Mouse (Mus musculus) macrophage (primary cell): ENCODE data around the gene Cmtm8. TPM values are rescaled to one million over a fixed set of nuclear protein-coding genes. Genes with fewer than 3 reads are reported as not detected.
A peak's percentile ranks its signal among the peaks of the same experiment; 100 is the strongest.

ENCODE experiments used
- H3K27ac ChIP-seq: fragments of 350-480 bp; formaldehyde crosslinking; 2 replicates; pipeline ENCODE4 v1.9.0; 2021
- H3K36me3 ChIP-seq: fragments of 350-480 bp; formaldehyde crosslinking; 2 replicates; pipeline ENCODE4 v1.9.0; 2021; ENCODE audit errors: inconsistent target
- H3K4me3 ChIP-seq: fragments of 350-480 bp; formaldehyde crosslinking; 2 replicates; pipeline ENCODE4 v1.9.0; 2021; ENCODE audit errors: inconsistent target
- H3K79me2 ChIP-seq: fragments of 350-480 bp; formaldehyde crosslinking; 2 replicates; pipeline ENCODE4 v1.9.0; 2021; ENCODE audit errors: inconsistent target
- WGBS: methylation state at CpG from one replicate; pipeline ENCODE4 v1.1.7; 2026; ENCODE audit warnings: inconsistent platforms; ENCODE audit not compliant: missing documents; 5-methylcytosine and 5-hydroxymethylcytosine counted together
- polyA plus RNA-seq: library from polyadenylated mRNA; stranded (reverse); fragments of 250-400 nt; gene quantifications from 3 replicates; pipeline ENCODE4 v1.2.4, GENCODE M21; 2018; ENCODE audit warnings: inconsistent platforms

The Cmtm8 gene
- polyA plus RNA-seq, 1 experiment from 2014 or later: 0.99 TPM

DNA sequence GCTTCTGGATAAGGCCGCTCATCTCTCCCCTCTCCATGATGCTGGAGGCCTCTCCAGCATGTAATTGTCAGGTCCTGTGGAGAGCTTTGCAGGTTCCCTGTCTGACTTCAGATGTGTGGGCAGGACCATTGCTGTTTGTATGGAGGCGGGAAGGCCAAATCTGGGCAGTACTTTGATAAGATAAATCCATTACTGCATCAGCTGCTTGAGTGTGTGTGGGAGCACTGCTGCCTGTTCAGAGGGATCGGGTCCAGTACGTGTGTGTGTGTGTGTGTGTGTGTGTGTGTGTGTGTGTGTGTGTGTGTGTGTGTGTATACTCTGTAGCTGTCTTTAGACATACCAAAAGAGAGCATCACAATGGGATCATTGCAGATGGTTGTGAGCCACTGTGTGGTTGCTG lies 98.8 kb downstream of the Cmtm8 start:
- Histone ChIP-seq H3K27ac (peak overlapping the region; percentile 83), H3K79me2 (peaks cover 66% of the 10 kb centered on the region), H3K36me3 (peaks cover 19% of the 10 kb centered on the region; the same call in 1 of the 2 replicates), H3K4me3 (no peak overlapping the region)
- 87% methylated on average over 4 of the region's 4 CpGs for WGBS

DNA sequence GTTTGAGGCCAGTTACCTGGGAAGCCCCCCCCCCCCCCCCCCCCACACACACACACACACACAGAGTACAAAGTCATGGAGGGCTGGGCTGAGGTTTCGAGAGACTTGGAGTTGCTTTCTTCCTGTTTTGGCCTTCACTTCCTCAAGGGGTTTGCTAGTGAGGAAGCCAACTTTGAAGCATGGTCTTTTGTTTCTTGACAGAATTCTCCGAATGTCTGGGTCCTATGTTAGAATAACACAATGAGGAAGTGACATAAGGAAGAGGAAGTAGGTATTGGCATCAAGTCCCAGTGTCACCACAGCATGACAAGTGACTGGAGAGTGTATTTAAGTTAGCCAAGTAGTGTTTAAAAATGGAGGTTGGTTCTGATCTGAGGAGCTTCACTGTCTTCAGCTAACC lies 101.2 kb downstream of the Cmtm8 start:
- H3K4me3 ChIP-seq: no peak overlapping the region
- peaks cover 28% of the 10 kb centered on the region; the same call in 1 of the 2 replicates for H3K36me3 ChIP-seq
- H3K79me2 ChIP-seq: peaks cover 79% of the 10 kb centered on the region
- peak overlapping the region; percentile 87 for H3K27ac ChIP-seq
- WGBS: 0% methylated on average over 2 of the region's 2 CpGs

DNA sequence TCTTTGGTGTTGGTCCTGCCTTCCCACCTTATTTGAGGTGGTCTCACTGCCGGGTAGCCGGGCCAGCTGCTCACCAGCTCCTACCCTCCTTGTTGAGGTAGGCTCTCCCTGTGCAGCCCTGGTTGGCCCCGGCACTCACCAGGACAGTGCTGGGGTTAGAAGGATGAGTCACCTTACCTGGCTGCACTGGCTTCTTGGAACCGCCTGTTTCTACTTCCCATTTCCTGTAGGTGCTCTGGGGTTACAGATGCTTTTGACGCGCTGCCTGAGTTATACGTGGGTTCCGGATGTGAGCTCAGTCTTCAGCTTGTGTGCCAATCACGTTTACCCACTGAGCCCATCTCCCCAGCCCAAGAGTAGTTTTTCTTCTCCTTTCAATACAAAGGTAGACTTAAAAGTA lies 103.6 kb downstream of the Cmtm8 start:
- no peak overlapping the region for H3K27ac ChIP-seq
- H3K36me3 ChIP-seq: peaks cover 26% of the 10 kb centered on the region; the same call in 1 of the 2 replicates
- 82% methylated on average over 9 of the region's 9 CpGs for WGBS
- no peak overlapping the region for H3K4me3 ChIP-seq
- peaks cover 80% of the 10 kb centered on the region for H3K79me2 ChIP-seq

Other genes with a start within 250 kb of the Cmtm8 start
- 13.8 to 17.7 TPM (median 14.6 TPM) in 3 replicates for gene Cnot10, start 204.0 kb downstream of the Cmtm8 start, polyA plus RNA-seq
- 39.8 to 54.4 TPM (median 39.9 TPM) in 3 replicates for gene Dync1li1, start 155.4 kb downstream of the Cmtm8 start, polyA plus RNA-seq
- 61.4 to 121 TPM (median 79.5 TPM) in 3 replicates for gene Cmtm6, start 113.0 kb downstream of the Cmtm8 start, polyA plus RNA-seq
- 47.8 to 121 TPM (median 101 TPM) in 3 replicates for gene Cmtm7, start 62.3 kb downstream of the Cmtm8 start, polyA plus RNA-seq
- 19.9 to 26.2 TPM (median 23.2 TPM) in 3 replicates for gene Gpd1l, start 89.8 kb upstream of the Cmtm8 start, polyA plus RNA-seq
- 0.19 to 0.72 TPM in 2 of 3 replicates, not detected in the other for gene Osbpl10, start 134.4 kb upstream of the Cmtm8 start, polyA plus RNA-seq
- 4.7 to 64.4 TPM (median 33.9 TPM) in 3 replicates for gene Rps27rt, start 138.6 kb upstream of the Cmtm8 start, polyA plus RNA-seq